9 mouse cellular contexts compared by ENCODE assay signal in the genomic region with DNA sequence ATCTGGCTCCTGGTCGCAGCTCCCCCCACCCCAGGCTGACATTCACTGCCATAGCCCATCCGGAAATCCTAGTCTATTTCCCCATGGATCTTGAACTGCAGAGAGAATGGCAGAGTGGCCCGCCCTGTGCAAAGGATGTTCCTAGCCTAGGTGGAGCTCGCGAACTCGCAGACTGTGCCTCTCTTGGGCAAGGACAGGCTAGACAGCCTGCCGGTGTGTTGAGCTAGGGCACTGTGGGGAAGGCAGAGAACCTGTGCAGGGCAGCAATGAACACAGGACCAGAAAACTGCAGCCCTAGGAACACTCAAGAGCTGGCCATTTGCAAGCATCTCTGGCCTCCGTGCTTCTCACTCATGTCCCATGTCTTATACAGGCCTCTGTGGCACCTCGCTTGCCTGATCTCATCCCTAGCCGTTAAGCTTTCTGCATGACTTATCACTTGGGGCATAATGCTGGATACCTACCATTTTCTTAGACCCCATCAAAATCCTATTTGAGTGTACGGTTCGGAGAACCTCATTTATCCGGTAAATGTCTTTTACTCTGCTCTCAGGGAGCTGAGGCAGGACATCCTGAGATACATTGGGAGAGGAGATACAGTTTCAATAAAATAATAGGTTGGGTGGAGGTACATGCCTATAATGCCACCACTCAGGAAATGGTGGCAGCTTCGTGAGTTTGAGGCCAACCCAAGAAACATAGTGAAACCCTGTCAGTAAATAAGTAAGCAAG. TPM values are rescaled to one million over a fixed set of nuclear protein-coding genes. Genes with fewer than 3 reads are reported as not detected.
DNase-seq lines count a peak whose midpoint lies in the region; ATAC-seq lines count a peak whose summit lies in the region.
"Had no signal": no experiment of that assay in that cellular context is flagged by ENCODE, and none has a peak within 500 bp of the region (broad histone marks: within the 10 kb centered on the region; RNA-seq: fewer than 3 reads in every experiment).

No protein-coding gene starts in this region.

- ATAC-seq in heart, embryonic 13.5 days (ENCODE audit: extremely low read depth, insufficient number of reproducible peaks, low FRiP score, low TSS enrichment), result no peak

- no peak overlapping the region for H3K4me3 ChIP-seq in heart, embryonic 13.5 days

- no peaks in the 10 kb centered on the region for H3K36me3 ChIP-seq in heart, embryonic 13.5 days

- H3K9ac ChIP-seq in heart, embryonic 13.5 days, result no peak overlapping the region

- no peak for DNase-seq in heart, postnatal 10 days
- DNase-seq in 3T3-L1 (ENCODE audit: low read depth, low spot score), result peak; percentile 24
- peak; percentile 66 to 75 for DNase-seq in cerebellum, adult 18-20 months
- peak; percentile 34 to 72 for DNase-seq in left cerebral cortex, postnatal 25 days (ENCODE audit: low spot score in 2 of 2)
- DNase-seq in lung, postnatal 14 days, result no peak
- no peak for DNase-seq in gastrocnemius, postnatal 36 days
- no peak for DNase-seq in lung, adult 18-20 months

- peak overlapping the region; percentile 72 for H3K4me2 ChIP-seq in heart, embryonic 13.5 days

- peaks cover 23% of the 10 kb centered on the region for H3K4me1 ChIP-seq in heart, embryonic 13.5 days

- H3K9me3 ChIP-seq in heart, embryonic 13.5 days, result no peaks in the 10 kb centered on the region

- H3K27ac ChIP-seq in heart, embryonic 13.5 days (replicated peaks), result no peak overlapping the region

- intact Hi-C loops in heart, postnatal 10 days (cut with DNase I), result no loop called here
- intact Hi-C loops in left cerebral cortex, postnatal 25 days (cut with DNase I), result loop anchor here (5.0 kb wide), 1 partner anchor 57 kb away; no protein-coding TSS in a partner anchor
- intact Hi-C loops in gastrocnemius, postnatal 36 days (cut with DNase I), result loop anchor here (10.0 kb wide), 1 partner anchor 300 kb away; the partner anchor contains the start of gene Nectin1

- peaks cover 74% of the 10 kb centered on the region for H3K27me3 ChIP-seq in heart, embryonic 13.5 days (replicated peaks)

- 37% methylated on average over 14 of the region's 14 CpGs for WGBS in heart, embryonic 13.5 days

RNA-seq across cellular contexts. Expression of gene Thy1, which starts 1.4 kb away (rescaled TPM):
- polyA plus RNA-seq in heart, embryonic 13.5 days (2015; fragmentation: Nextera tagmentation; extraction: Ambion mirVana), result 0.47 and 0.98 TPM in 2 replicates
- 10 to 100 TPM; 31.3 to 32.3 TPM for total RNA-seq in heart, postnatal 10 days (2021)
- total RNA-seq in left cerebral cortex, postnatal 25 days (2021), result 100 to 1,000 TPM; 826 to 894 TPM
- total RNA-seq in gastrocnemius, postnatal 36 days (2021), result 10 to 100 TPM; 13.2 to 18.7 TPM

RNA-seq across cellular contexts. Expression of gene Usp2, which starts 22.2 kb away (rescaled TPM):
- polyA plus RNA-seq in heart, embryonic 13.5 days (2015; fragmentation: Nextera tagmentation; extraction: Ambion mirVana), result 48.5 and 66.0 TPM in 2 replicates
- 100 to 1,000 TPM; 102 to 150 TPM for total RNA-seq in heart, postnatal 10 days (2021)
- total RNA-seq in left cerebral cortex, postnatal 25 days (2021), result 100 to 1,000 TPM in 1 of 2 experiments, 10 to 100 TPM in 1; 72.3 to 106 TPM
- total RNA-seq in gastrocnemius, postnatal 36 days (2021), result 100 to 1,000 TPM; 236 to 254 TPM

RNA-seq across cellular contexts. Expression of gene Mfrp, which starts 56.9 kb away (rescaled TPM):
- not detected in 2 replicates for polyA plus RNA-seq in heart, embryonic 13.5 days (2015; fragmentation: Nextera tagmentation; extraction: Ambion mirVana)
- not detected for total RNA-seq in heart, postnatal 10 days (2021)
- 1 to 10 TPM in 1 of 2 experiments, under 1 TPM in 1; 0.55 to 1.6 TPM for total RNA-seq in left cerebral cortex, postnatal 25 days (2021)
- total RNA-seq in gastrocnemius, postnatal 36 days (2021), result not detected
- total RNA-seq: megakaryocyte-erythroid progenitor cell, adult 5-6 weeks had no signal

Comparison
In these comparisons a context has a peak if more than half of its experiments do, and no peak if none do; other contexts are left out.
1. DNase-seq: peak in 3T3-L1 (single experiment), cerebellum, adult 18-20 months (2 of 2) and left cerebral cortex, postnatal 25 days (2 of 2); none in heart, postnatal 10 days (0 of 2), lung, postnatal 14 days (single experiment), gastrocnemius, postnatal 36 days (0 of 2) and lung, adult 18-20 months (0 of 2).
2. RNA of gene Thy1, which starts 1.4 kb away (total RNA-seq): 826 to 894 TPM in left cerebral cortex, postnatal 25 days; 31.3 to 32.3 TPM in heart, postnatal 10 days and 13.2 to 18.7 TPM in gastrocnemius, postnatal 36 days; every median in the first group is over 10 times any median in the second.